Comparison of ENCODE assay signal across 8 mouse cellular contexts in genomic region chr19:5726961-5727578, GRCm38 (mm10). TPM values are rescaled to one million over a fixed set of nuclear protein-coding genes. Genes with fewer than 3 reads are reported as not detected.
DNase-seq lines count a peak whose midpoint lies in the region; ATAC-seq and TF ChIP-seq lines count a peak whose summit lies in the region.

No protein-coding gene starts in this region.

- intact Hi-C loops in left cerebral cortex, postnatal 25 days (cut with DNase I) = no loop called here

- peak overlapping the region; percentile 83 for H3K4me3 ChIP-seq in lung, embryonic 14.5 days (ENCODE audit: low read depth, low read length)
- peak overlapping the region; percentile 95 for H3K4me3 ChIP-seq in embryonic facial prominence, embryonic 13.5 days
- peak overlapping the region; percentile 84 for H3K4me3 ChIP-seq in intestine, embryonic 15.5 days (replicated peaks)
- H3K4me3 ChIP-seq in myocyte = peak overlapping the region; percentile 93

- DNase-seq in lung, embryonic 14.5 days = no peak
- DNase-seq in lung, postnatal 25 days (ENCODE audit: low spot score) = no peak
- DNase-seq in cerebellum, adult 11-12 months = no peak
- no peak for DNase-seq in left cerebral cortex, postnatal 25 days (ENCODE audit: low spot score in 2 of 2)
- no peak for DNase-seq in MN1 (ENCODE audit: low spot score)

- TF ChIP-seq CTCF in lung, embryonic 14.5 days (IDR thresholded peaks at IDR 0.05; ENCODE audit: low read depth) = no peak

- H3K36me3 ChIP-seq in lung, embryonic 14.5 days (ENCODE audit: insufficient read depth) = peaks cover 29% of the 10 kb centered on the region; the same call in 1 of the 2 replicates
- H3K36me3 ChIP-seq in embryonic facial prominence, embryonic 13.5 days = peaks cover 36% of the 10 kb centered on the region
- peaks cover 11% of the 10 kb centered on the region; the same call in 1 of the 2 replicates for H3K36me3 ChIP-seq in intestine, embryonic 15.5 days
- H3K36me3 ChIP-seq in myocyte (ENCODE audit: control insufficient read depth, insufficient read depth) = peaks cover 19% of the 10 kb centered on the region

- no peaks in the 10 kb centered on the region for H3K9me3 ChIP-seq in lung, embryonic 14.5 days (ENCODE audit: low read depth, low read length)
- no peaks in the 10 kb centered on the region for H3K9me3 ChIP-seq in embryonic facial prominence, embryonic 13.5 days
- H3K9me3 ChIP-seq in intestine, embryonic 15.5 days = no peaks in the 10 kb centered on the region

- H3K79me2 ChIP-seq in myocyte (ENCODE audit: control insufficient read depth, insufficient read depth) = peaks cover 73% of the 10 kb centered on the region

- peak overlapping the region; percentile 48 for H3K27ac ChIP-seq in lung, embryonic 14.5 days (ENCODE audit: low read depth)
- H3K27ac ChIP-seq in embryonic facial prominence, embryonic 13.5 days = peak overlapping the region; percentile 72
- H3K27ac ChIP-seq in intestine, embryonic 15.5 days = peak overlapping the region; percentile 59

- no peak for ATAC-seq in lung, embryonic 14.5 days (ENCODE audit: insufficient read depth)
- no peak for ATAC-seq in embryonic facial prominence, embryonic 13.5 days (ENCODE audit: insufficient number of reproducible peaks, insufficient read depth, low FRiP score, low TSS enrichment, low read depth)
- no peak for ATAC-seq in intestine, embryonic 15.5 days

- no peak overlapping the region for H3ac ChIP-seq in myocyte (ENCODE audit: control insufficient read depth, insufficient read length)

- H3K4me1 ChIP-seq in lung, embryonic 14.5 days (ENCODE audit: insufficient read depth) = peaks cover 37% of the 10 kb centered on the region
- H3K4me1 ChIP-seq in embryonic facial prominence, embryonic 13.5 days = peaks cover 68% of the 10 kb centered on the region
- H3K4me1 ChIP-seq in intestine, embryonic 15.5 days (replicated peaks) = peaks cover 69% of the 10 kb centered on the region

- no peak for TF ChIP-seq POLR2A in myocyte (IDR thresholded peaks at IDR 0.05; ENCODE audit: insufficient read length, low read depth)

- peak overlapping the region; percentile 92 for H3K4me2 ChIP-seq in lung, embryonic 14.5 days
- peak overlapping the region; percentile 99 for H3K4me2 ChIP-seq in embryonic facial prominence, embryonic 13.5 days
- peak overlapping the region; percentile 90 for H3K4me2 ChIP-seq in intestine, embryonic 15.5 days (replicated peaks)
- H3K4me2 ChIP-seq in myocyte (ENCODE audit: low read depth) = peak overlapping the region; percentile 97

- H3K27me3 ChIP-seq in lung, embryonic 14.5 days (ENCODE audit: insufficient read depth, low read length) = no peaks in the 10 kb centered on the region
- no peaks in the 10 kb centered on the region for H3K27me3 ChIP-seq in embryonic facial prominence, embryonic 13.5 days
- H3K27me3 ChIP-seq in intestine, embryonic 15.5 days (replicated peaks) = no peaks in the 10 kb centered on the region
- no peaks in the 10 kb centered on the region for H3K27me3 ChIP-seq in myocyte (ENCODE audit: control insufficient read depth, insufficient read depth, insufficient read length)

- H3K9ac ChIP-seq in lung, embryonic 14.5 days = peak overlapping the region; percentile 91
- peak overlapping the region; percentile 99 for H3K9ac ChIP-seq in embryonic facial prominence, embryonic 13.5 days
- peak overlapping the region; percentile 36; the same call in 1 of the 2 replicates for H3K9ac ChIP-seq in intestine, embryonic 15.5 days

- 72% methylated on average over 15 of the region's 15 CpGs for WGBS in lung, embryonic 14.5 days
- WGBS in embryonic facial prominence, embryonic 13.5 days = 70% methylated on average over 15 of the region's 15 CpGs
- 63% methylated on average over 15 of the region's 15 CpGs for WGBS in intestine, embryonic 15.5 days

TF ChIP-seq in myocyte, 11 proteins besides CTCF, POLR2A, EP300 and RAD21:
- TF ChIP-seq POLR2AphosphoS2 (IDR thresholded peaks at IDR 0.05; ENCODE audit: insufficient read length, low read depth) (peak; percentile 11), SRF (IDR thresholded peaks at IDR 0.05; ENCODE audit: control insufficient read depth, insufficient read length, low read depth) (no peak)
TF ChIP-seq in myocyte: peak in this region for 1.

RNA-seq across cellular contexts. Expression of gene Ehbp1l1, which starts 1.0 kb away (rescaled TPM):
- polyA plus RNA-seq in lung, embryonic 14.5 days (2014; fragmentation: Nextera tagmentation; extraction: Ambion mirVana) = 15.5 and 17.4 TPM in 2 replicates
- 9.9 and 14.0 TPM in 2 replicates for polyA plus RNA-seq in embryonic facial prominence, embryonic 13.5 days (2015; fragmentation: Nextera tagmentation; extraction: Ambion mirVana)
- 38.6 and 40.1 TPM in 2 replicates for polyA plus RNA-seq in intestine, embryonic 15.5 days (2015; fragmentation: Nextera tagmentation; extraction: Ambion mirVana)
- 97.4 TPM for polyA plus RNA-seq in myocyte (2012; fragmentation: generic; extraction: Trizol)
- total RNA-seq in left cerebral cortex, postnatal 25 days (2021) = 10 to 100 TPM; 24.6 to 27.3 TPM

RNA-seq across cellular contexts. Expression of gene Fam89b, which starts 2.4 kb away (rescaled TPM):
- polyA plus RNA-seq in lung, embryonic 14.5 days (2014; fragmentation: Nextera tagmentation; extraction: Ambion mirVana) = 108 and 116 TPM in 2 replicates
- 115 and 126 TPM in 2 replicates for polyA plus RNA-seq in embryonic facial prominence, embryonic 13.5 days (2015; fragmentation: Nextera tagmentation; extraction: Ambion mirVana)
- 68.7 and 69.6 TPM in 2 replicates for polyA plus RNA-seq in intestine, embryonic 15.5 days (2015; fragmentation: Nextera tagmentation; extraction: Ambion mirVana)
- polyA plus RNA-seq in myocyte (2012; fragmentation: generic; extraction: Trizol) = 77.4 TPM
- total RNA-seq in left cerebral cortex, postnatal 25 days (2021) = 10 to 100 TPM; 30.0 to 30.2 TPM

RNA-seq across cellular contexts. Expression of gene Ltbp3, which starts 13.6 kb away (rescaled TPM):
- polyA plus RNA-seq in lung, embryonic 14.5 days (2014; fragmentation: Nextera tagmentation; extraction: Ambion mirVana) = 51.8 and 55.9 TPM in 2 replicates
- 44.4 and 47.8 TPM in 2 replicates for polyA plus RNA-seq in embryonic facial prominence, embryonic 13.5 days (2015; fragmentation: Nextera tagmentation; extraction: Ambion mirVana)
- polyA plus RNA-seq in intestine, embryonic 15.5 days (2015; fragmentation: Nextera tagmentation; extraction: Ambion mirVana) = 20.7 and 21.7 TPM in 2 replicates
- polyA plus RNA-seq in myocyte (2012; fragmentation: generic; extraction: Trizol) = 100 TPM
- 10 to 100 TPM; 27.0 to 31.6 TPM for total RNA-seq in left cerebral cortex, postnatal 25 days (2021)

RNA-seq across cellular contexts. Expression of gene Kcnk7, which starts 22.9 kb away (rescaled TPM):
- polyA plus RNA-seq in lung, embryonic 14.5 days (2014; fragmentation: Nextera tagmentation; extraction: Ambion mirVana) = 0.32 and 0.47 TPM in 2 replicates
- 0.52 and 0.59 TPM in 2 replicates for polyA plus RNA-seq in embryonic facial prominence, embryonic 13.5 days (2015; fragmentation: Nextera tagmentation; extraction: Ambion mirVana)
- 0.29 and 0.43 TPM in 2 replicates for polyA plus RNA-seq in intestine, embryonic 15.5 days (2015; fragmentation: Nextera tagmentation; extraction: Ambion mirVana)
- 0.12 TPM for polyA plus RNA-seq in myocyte (2012; fragmentation: generic; extraction: Trizol)
- total RNA-seq in left cerebral cortex, postnatal 25 days (2021) = not detected

RNA-seq across cellular contexts. Expression of gene Pcnx3, which starts 38.4 kb away (rescaled TPM):
- 28.4 and 35.2 TPM in 2 replicates for polyA plus RNA-seq in lung, embryonic 14.5 days (2014; fragmentation: Nextera tagmentation; extraction: Ambion mirVana)
- 25.6 and 26.5 TPM in 2 replicates for polyA plus RNA-seq in embryonic facial prominence, embryonic 13.5 days (2015; fragmentation: Nextera tagmentation; extraction: Ambion mirVana)
- polyA plus RNA-seq in intestine, embryonic 15.5 days (2015; fragmentation: Nextera tagmentation; extraction: Ambion mirVana) = 16.3 and 16.8 TPM in 2 replicates
- 34.9 TPM for polyA plus RNA-seq in myocyte (2012; fragmentation: generic; extraction: Trizol)
- total RNA-seq in left cerebral cortex, postnatal 25 days (2021) = 10 to 100 TPM; 63.6 to 67.9 TPM

Comparison
In these comparisons a context has a peak if more than half of its experiments do, and no peak if none do; other contexts are left out.
1. H3K9ac ChIP-seq: peak in every context shown above with its lines; median percentile 99 in embryonic facial prominence, embryonic 13.5 days; 91 in lung, embryonic 14.5 days; 36 in intestine, embryonic 15.5 days.